Mouse (Mus musculus): Measurements from ENCODE around the gene Kcne4. TPM values are rescaled to one million over a fixed set of nuclear protein-coding genes. Genes with fewer than 3 reads are reported as not detected.
"Not testable (repeated sequence)": the region's sequence is repeated elsewhere in the genome, so short reads cannot be mapped to it uniquely, and the experiment has no call there.

Gene Kcne4
- 28.8 and 29.6 TPM in 2 replicates for polyA plus RNA-seq (2015; fragmentation: Nextera tagmentation; extraction: Ambion mirVana)

GRCm38 (mm10) chr1:78816639-78817038, at the start of gene Kcne4:
Kcne4 (plus strand) TSS chr1:78816758.
- peak within 1 kb of the TSS; percentile 28; the same call in 1 of the 2 replicates for H3K27ac ChIP-seq
- H3K9me3 ChIP-seq, result no peaks in the 10 kb centered on the region
- H3K4me3 ChIP-seq, result peak within 1 kb of the TSS; percentile 29
- H3K36me3 ChIP-seq, result no peaks in the 10 kb centered on the region
- H3K27me3 ChIP-seq, result no peaks in the 10 kb centered on the region
- 20% methylated on average over 10 of the region's 10 CpGs for WGBS
- H3K9ac ChIP-seq, result no peak within 1 kb of the TSS
- H3K4me2 ChIP-seq, result peak within 1 kb of the TSS; percentile 38
- peaks cover 61% of the 10 kb centered on the region for H3K4me1 ChIP-seq
- ATAC-seq (ENCODE audit: insufficient number of reproducible peaks, low FRiP score, low TSS enrichment, low read depth), result peak; percentile 7; the same call in 1 of the 2 replicates

- Histone ChIP-seq H3K27ac (no peak overlapping the region), H3K27me3 (no peaks in the 10 kb centered on the region), H3K4me1 (no peaks in the 10 kb centered on the region), H3K36me3 (no peaks in the 10 kb centered on the region), H3K4me2 (no peak overlapping the region), H3K9ac (no peak overlapping the region), H3K9me3 (no peaks in the 10 kb centered on the region), H3K4me3 (no peak overlapping the region)
- WGBS, result 20% methylated on average over 5 of the region's 5 CpGs
- peak; percentile 74; the same call in 1 of the 2 replicates for ATAC-seq (ENCODE audit: insufficient number of reproducible peaks, low FRiP score, low TSS enrichment, low read depth)
Measured at GRCm38 (mm10) chr1:78781899-78782298, 34.7 kb upstream of the Kcne4 start.

GRCm38 (mm10) chr1:78784936-78785335, 31.6 kb upstream of the Kcne4 start:
- H3K4me3 ChIP-seq; ATAC-seq (ENCODE audit: insufficient number of reproducible peaks, low FRiP score, low TSS enrichment, low read depth); H3K9ac ChIP-seq; H3K4me2 ChIP-seq; H3K4me1 ChIP-seq; H3K27me3 ChIP-seq; H3K36me3 ChIP-seq; H3K9me3 ChIP-seq; H3K27ac ChIP-seq: not testable (repeated sequence)
- WGBS, result 96% methylated on average over 9 of the region's 9 CpGs

- 23% methylated on average over 1 of the region's 1 CpGs for WGBS
- H3K27me3 ChIP-seq, result no peaks in the 10 kb centered on the region
- no peak overlapping the region for H3K9ac ChIP-seq
- no peak overlapping the region for H3K4me2 ChIP-seq
- H3K9me3 ChIP-seq, result no peaks in the 10 kb centered on the region
- ATAC-seq (ENCODE audit: insufficient number of reproducible peaks, low FRiP score, low TSS enrichment, low read depth), result no peak
- no peaks in the 10 kb centered on the region for H3K36me3 ChIP-seq
- no peaks in the 10 kb centered on the region for H3K4me1 ChIP-seq
- H3K4me3 ChIP-seq, result no peak overlapping the region
- H3K27ac ChIP-seq, result no peak overlapping the region
Measured at GRCm38 (mm10) chr1:78789744-78790143, 26.8 kb upstream of the Kcne4 start.

- Histone ChIP-seq H3K9me3 (no peaks in the 10 kb centered on the region), H3K4me1 (peaks cover 6% of the 10 kb centered on the region; the same call in 1 of the 2 replicates), H3K9ac (no peak overlapping the region), H3K27me3 (no peaks in the 10 kb centered on the region), H3K27ac (no peak overlapping the region), H3K36me3 (no peaks in the 10 kb centered on the region), H3K4me3 (no peak overlapping the region), H3K4me2 (no peak overlapping the region)
- ATAC-seq (ENCODE audit: insufficient number of reproducible peaks, low FRiP score, low TSS enrichment, low read depth), result no peak
Measured at GRCm38 (mm10) chr1:78807428-78807827, 9.1 kb upstream of the Kcne4 start.

GRCm38 (mm10) chr1:78809819-78810218, 6.7 kb upstream of the Kcne4 start:
- no peak for ATAC-seq (ENCODE audit: insufficient number of reproducible peaks, low FRiP score, low TSS enrichment, low read depth)

GRCm38 (mm10) chr1:78810904-78811303, 5.7 kb upstream of the Kcne4 start:
- Histone ChIP-seq H3K4me2 (no peak overlapping the region), H3K9me3 (no peaks in the 10 kb centered on the region), H3K36me3 (no peaks in the 10 kb centered on the region), H3K4me1 (peaks cover 21% of the 10 kb centered on the region), H3K27ac (no peak overlapping the region), H3K4me3 (no peak overlapping the region), H3K9ac (no peak overlapping the region), H3K27me3 (no peaks in the 10 kb centered on the region)
- no peak for ATAC-seq (ENCODE audit: insufficient number of reproducible peaks, low FRiP score, low TSS enrichment, low read depth)
- 82% methylated on average over 3 of the region's 3 CpGs for WGBS

More at GRCm38 (mm10) chr1:78809819-78810218, 6.7 kb upstream of the Kcne4 start:
- 76% methylated on average over 4 of the region's 4 CpGs for WGBS
- H3K4me2 ChIP-seq, result no peak overlapping the region
- peaks cover 13% of the 10 kb centered on the region for H3K4me1 ChIP-seq
- no peaks in the 10 kb centered on the region for H3K9me3 ChIP-seq
- no peak overlapping the region for H3K27ac ChIP-seq
- no peaks in the 10 kb centered on the region for H3K36me3 ChIP-seq
- H3K27me3 ChIP-seq, result no peaks in the 10 kb centered on the region
- no peak overlapping the region for H3K4me3 ChIP-seq
- no peak overlapping the region for H3K9ac ChIP-seq

GRCm38 (mm10) chr1:78811975-78812490, 4.5 kb upstream of the Kcne4 start:
- no peak overlapping the region for H3K27ac ChIP-seq
- 49% methylated on average over 10 of the region's 10 CpGs for WGBS
- no peaks in the 10 kb centered on the region for H3K36me3 ChIP-seq

GRCm38 (mm10) chr1:78817756-78818155, 1.2 kb downstream of the Kcne4 start:
- Histone ChIP-seq H3K36me3 (no peaks in the 10 kb centered on the region), H3K27me3 (no peaks in the 10 kb centered on the region), H3K9ac (no peak overlapping the region), H3K4me2 (peak overlapping the region; percentile 38), H3K27ac (peak overlapping the region; percentile 81; the same call in 1 of the 2 replicates), H3K4me3 (peak overlapping the region; percentile 29), H3K4me1 (peaks cover 58% of the 10 kb centered on the region), H3K9me3 (no peaks in the 10 kb centered on the region)
- no peak for ATAC-seq (ENCODE audit: insufficient number of reproducible peaks, low FRiP score, low TSS enrichment, low read depth)
- 67% methylated on average over 16 of the region's 16 CpGs for WGBS

More at GRCm38 (mm10) chr1:78811975-78812490, 4.5 kb upstream of the Kcne4 start:
- H3K4me1 ChIP-seq, result peaks cover 21% of the 10 kb centered on the region
- no peak overlapping the region for H3K4me3 ChIP-seq
- no peak overlapping the region for H3K4me2 ChIP-seq
- no peaks in the 10 kb centered on the region for H3K27me3 ChIP-seq
- ATAC-seq (ENCODE audit: insufficient number of reproducible peaks, low FRiP score, low TSS enrichment, low read depth), result no peak
- no peaks in the 10 kb centered on the region for H3K9me3 ChIP-seq
- no peak overlapping the region for H3K9ac ChIP-seq

GRCm38 (mm10) chr1:78818630-78819526, 2.3 kb downstream of the Kcne4 start:
- 35% methylated on average over 11 of the region's 11 CpGs for WGBS
- peak overlapping the region; percentile 38 for H3K4me2 ChIP-seq
- ATAC-seq (ENCODE audit: insufficient number of reproducible peaks, low FRiP score, low TSS enrichment, low read depth), result no peak
- H3K9ac ChIP-seq, result no peak overlapping the region
- H3K27me3 ChIP-seq, result no peaks in the 10 kb centered on the region
- H3K27ac ChIP-seq, result peak overlapping the region; percentile 81
- peaks cover 58% of the 10 kb centered on the region for H3K4me1 ChIP-seq
- H3K36me3 ChIP-seq, result no peaks in the 10 kb centered on the region
- H3K9me3 ChIP-seq, result no peaks in the 10 kb centered on the region
- H3K4me3 ChIP-seq, result peak overlapping the region; percentile 29

- peak overlapping the region; percentile 38; the same call in 1 of the 2 replicates for H3K4me2 ChIP-seq
- ATAC-seq (ENCODE audit: insufficient number of reproducible peaks, low FRiP score, low TSS enrichment, low read depth), result peak; percentile 75
Measured at GRCm38 (mm10) chr1:78819592-78819991, 3.0 kb downstream of the Kcne4 start.

GRCm38 (mm10) chr1:78820176-78820575, 3.6 kb downstream of the Kcne4 start:
- no peaks in the 10 kb centered on the region for H3K9me3 ChIP-seq
- 0 out of 2 replicates have a peak overlapping the region, but pooled peaks have one; percentile 29 for H3K4me3 ChIP-seq
- H3K27ac ChIP-seq, result peak overlapping the region; percentile 81
- 22% methylated on average over 8 of the region's 8 CpGs for WGBS
- ATAC-seq (ENCODE audit: insufficient number of reproducible peaks, low FRiP score, low TSS enrichment, low read depth), result no peak
- H3K36me3 ChIP-seq, result no peaks in the 10 kb centered on the region
- H3K4me2 ChIP-seq, result peak overlapping the region; percentile 30
- H3K27me3 ChIP-seq, result no peaks in the 10 kb centered on the region
- peaks cover 47% of the 10 kb centered on the region for H3K4me1 ChIP-seq
- no peak overlapping the region for H3K9ac ChIP-seq

More at GRCm38 (mm10) chr1:78819592-78819991, 3.0 kb downstream of the Kcne4 start:
- WGBS, result 9% methylated on average over 7 of the region's 7 CpGs
- peaks cover 52% of the 10 kb centered on the region for H3K4me1 ChIP-seq
- no peaks in the 10 kb centered on the region for H3K36me3 ChIP-seq
- no peaks in the 10 kb centered on the region for H3K27me3 ChIP-seq
- no peaks in the 10 kb centered on the region for H3K9me3 ChIP-seq
- H3K9ac ChIP-seq, result no peak overlapping the region
- H3K27ac ChIP-seq, result peak overlapping the region; percentile 81
- peak overlapping the region; percentile 29 for H3K4me3 ChIP-seq

Data from limb, embryonic 15.5 days (tissue).